Mouse (Mus musculus): Measurements from ENCODE around the gene Hist1h2ag.
A peak's percentile ranks its signal among the peaks of the same experiment; 100 is the strongest.
"Not testable (repeated sequence)": the region's sequence is repeated elsewhere in the genome, so short reads cannot be mapped to it uniquely, and the experiment has no call there.

Hist1h2ag gene

DNA sequence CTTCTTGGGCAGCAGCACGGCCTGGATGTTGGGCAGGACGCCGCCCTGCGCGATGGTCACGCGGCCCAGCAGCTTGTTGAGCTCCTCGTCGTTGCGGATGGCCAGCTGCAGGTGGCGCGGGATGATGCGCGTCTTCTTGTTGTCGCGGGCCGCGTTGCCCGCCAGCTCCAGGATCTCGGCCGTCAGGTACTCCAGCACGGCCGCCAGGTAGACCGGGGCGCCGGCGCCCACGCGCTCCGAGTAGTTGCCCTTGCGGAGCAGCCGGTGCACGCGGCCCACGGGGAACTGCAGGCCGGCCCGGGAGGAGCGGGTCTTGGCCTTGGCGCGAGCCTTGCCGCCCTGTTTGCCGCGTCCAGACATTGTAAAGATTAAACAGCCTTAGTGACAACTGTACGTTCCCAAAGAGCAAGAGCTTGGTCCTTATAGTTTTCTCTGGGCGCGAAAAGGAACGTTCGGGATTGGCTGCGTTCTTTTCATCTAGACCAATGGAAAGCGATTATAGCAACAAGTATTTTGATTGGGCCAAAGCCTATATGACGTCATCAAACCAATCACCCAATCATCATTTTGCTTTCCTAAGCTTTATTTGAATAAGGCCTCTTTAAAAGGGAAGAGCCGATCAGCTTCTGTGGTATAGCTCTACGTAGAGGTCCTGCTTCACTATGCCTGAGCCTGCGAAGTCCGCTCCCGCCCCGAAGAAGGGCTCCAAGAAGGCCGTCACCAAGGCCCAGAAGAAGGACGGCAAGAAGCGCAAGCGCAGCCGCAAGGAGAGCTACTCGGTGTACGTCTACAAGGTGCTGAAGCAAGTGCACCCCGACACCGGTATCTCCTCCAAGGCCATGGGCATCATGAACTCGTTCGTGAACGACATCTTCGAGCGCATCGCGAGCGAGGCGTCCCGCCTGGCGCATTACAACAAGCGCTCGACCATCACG lies at the start of gene Hist1h2ag, which contains the start of gene Hist1h2bj:
Hist1h2ag (minus strand) TSS at position 377 of the 935 bp plus-strand sequence.
Hist1h2bj (plus strand) TSS at position 647 of the 935 bp plus-strand sequence.
- DNase-seq (ENCODE audit: low spot score) = not testable (repeated sequence)

- not testable (repeated sequence) for DNase-seq (ENCODE audit: low spot score)
These were observed 41.4 kb upstream of the Hist1h2ag start, which contains the start of gene Vmn1r188 for GRCm38 (mm10) chr13:22084140-22084539. TSS of gene Vmn1r188 (plus strand) at chr13:22084440.

- DNase-seq (ENCODE audit: low spot score) = no peak
These were observed 20.7 kb upstream of the Hist1h2ag start for GRCm38 (mm10) chr13:22063468-22063867.

- DNase-seq (ENCODE audit: low spot score) = no peak
These were observed 18.7 kb upstream of the Hist1h2ag start for GRCm38 (mm10) chr13:22061422-22061821.

DNA sequence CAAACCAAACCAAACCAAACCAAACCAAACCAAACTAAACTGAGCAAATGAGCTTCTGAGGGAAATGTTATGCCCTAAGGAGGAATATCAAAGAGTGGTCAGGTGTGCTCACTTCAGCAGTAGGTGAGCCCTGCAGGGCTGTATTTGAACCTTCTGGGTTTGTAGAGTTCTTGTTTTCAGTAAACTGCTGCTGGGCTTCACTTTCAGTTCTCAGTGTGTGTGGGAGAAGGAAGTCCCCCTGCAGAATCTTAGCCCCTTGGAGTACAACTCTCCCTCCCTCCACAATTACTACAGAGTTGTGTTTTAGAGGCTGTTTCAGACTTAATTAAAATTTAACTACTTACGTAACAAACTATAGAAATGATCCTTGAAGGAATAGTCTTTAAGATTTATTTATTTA lies 11.0 kb upstream of the Hist1h2ag start:
- DNase-seq (ENCODE audit: low spot score) = no peak

GRCm38 (mm10) chr13:22051523-22051859 lies 8.7 kb upstream of the Hist1h2ag start:
- DNase-seq (ENCODE audit: low spot score) = no peak

- DNase-seq (ENCODE audit: low spot score) = peak; percentile 60
These were observed 8.1 kb upstream of the Hist1h2ag start for GRCm38 (mm10) chr13:22050591-22051522.

DNA sequence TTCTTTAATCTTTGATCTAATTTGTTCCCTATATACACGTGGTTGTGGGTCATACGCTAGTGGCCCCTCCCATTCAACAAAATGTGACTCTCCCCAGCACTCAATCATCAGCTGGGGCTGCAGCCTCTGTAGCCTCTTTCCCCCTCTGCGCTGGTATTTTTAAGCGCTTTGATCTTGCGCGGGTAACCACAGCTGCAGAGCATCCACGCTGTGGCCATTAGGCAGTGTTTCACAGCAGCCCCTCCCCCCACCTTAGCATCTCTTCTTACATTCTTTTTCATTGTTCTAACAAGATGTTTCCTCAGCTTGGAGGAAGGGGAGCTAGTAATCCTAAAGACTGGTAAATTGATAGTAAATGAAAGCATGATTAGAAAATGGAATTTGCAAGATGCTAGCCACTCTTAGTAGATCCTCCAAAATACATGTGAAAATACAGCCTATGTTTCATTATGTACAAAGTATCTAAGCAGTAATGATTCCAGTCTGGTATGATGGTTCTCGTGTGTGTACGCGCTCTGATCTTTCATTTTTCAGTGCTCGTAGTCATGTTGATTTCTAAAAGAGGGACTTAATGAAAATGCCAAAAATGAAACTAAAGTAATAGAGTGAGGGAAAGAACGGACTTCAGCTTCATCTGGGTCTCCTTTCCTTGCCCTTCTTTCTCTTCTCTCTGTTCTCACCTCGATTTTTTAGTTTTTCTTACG lies 7.1 kb upstream of the Hist1h2ag start:
- no peak for DNase-seq (ENCODE audit: low spot score)

- DNase-seq (ENCODE audit: low spot score) = no peak
These were observed 6.3 kb upstream of the Hist1h2ag start for GRCm38 (mm10) chr13:22049041-22049440.

DNA sequence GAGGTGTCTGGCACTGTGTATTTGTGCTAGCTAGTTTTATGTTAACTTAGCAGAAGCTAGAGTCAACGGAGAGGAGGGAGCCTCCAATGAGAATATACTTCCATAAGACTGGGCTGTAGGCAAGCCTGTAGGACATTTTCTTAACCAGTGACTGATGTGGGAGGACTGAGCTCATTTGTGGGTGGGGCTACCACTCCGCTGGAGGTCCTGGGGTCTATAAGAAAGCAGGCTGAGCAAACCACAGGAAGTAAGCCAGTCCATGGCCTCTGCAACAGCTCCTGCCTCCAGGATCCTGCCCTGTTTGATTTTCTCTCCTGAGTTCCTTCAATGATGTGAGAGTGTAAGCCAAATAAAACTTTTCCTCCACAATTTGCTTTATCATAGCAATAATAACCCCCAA lies 2.6 kb upstream of the Hist1h2ag start:
- DNase-seq (ENCODE audit: low spot score) = no peak

DNA sequence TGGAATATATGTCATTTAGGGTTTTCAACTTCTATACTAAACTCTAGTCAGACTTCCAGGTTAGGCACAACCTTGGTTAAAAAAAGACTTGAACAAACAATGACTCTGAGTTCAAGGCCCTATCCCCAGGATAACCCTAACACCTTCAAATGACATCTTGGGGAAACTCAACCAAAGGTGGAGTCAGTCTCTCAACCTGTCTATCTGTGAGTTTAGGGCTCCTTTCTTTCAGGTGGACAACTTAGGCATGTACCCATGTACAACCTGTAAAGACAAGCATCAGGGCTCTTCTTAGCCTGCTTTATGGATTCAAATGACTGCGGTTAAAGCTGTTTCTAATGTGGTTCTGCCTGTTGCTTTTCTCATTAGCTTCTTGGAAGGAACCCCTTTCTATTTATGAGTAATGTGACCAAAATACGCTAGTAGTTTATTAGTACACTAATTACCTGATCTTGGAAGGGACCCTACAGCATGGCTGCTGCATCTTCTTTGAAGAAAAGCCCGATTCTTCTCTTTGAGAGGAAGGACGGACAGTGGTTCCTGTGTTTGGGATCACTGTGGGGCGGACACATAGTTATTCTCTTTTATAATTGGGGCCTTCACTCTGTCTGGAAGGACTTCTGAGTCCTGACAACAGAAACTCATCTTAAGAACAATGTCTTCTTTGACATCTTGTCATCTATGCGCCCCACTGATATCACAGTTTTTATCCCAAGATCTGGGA lies 1.9 kb upstream of the Hist1h2ag start:
- no peak for DNase-seq (ENCODE audit: low spot score)

DNA sequence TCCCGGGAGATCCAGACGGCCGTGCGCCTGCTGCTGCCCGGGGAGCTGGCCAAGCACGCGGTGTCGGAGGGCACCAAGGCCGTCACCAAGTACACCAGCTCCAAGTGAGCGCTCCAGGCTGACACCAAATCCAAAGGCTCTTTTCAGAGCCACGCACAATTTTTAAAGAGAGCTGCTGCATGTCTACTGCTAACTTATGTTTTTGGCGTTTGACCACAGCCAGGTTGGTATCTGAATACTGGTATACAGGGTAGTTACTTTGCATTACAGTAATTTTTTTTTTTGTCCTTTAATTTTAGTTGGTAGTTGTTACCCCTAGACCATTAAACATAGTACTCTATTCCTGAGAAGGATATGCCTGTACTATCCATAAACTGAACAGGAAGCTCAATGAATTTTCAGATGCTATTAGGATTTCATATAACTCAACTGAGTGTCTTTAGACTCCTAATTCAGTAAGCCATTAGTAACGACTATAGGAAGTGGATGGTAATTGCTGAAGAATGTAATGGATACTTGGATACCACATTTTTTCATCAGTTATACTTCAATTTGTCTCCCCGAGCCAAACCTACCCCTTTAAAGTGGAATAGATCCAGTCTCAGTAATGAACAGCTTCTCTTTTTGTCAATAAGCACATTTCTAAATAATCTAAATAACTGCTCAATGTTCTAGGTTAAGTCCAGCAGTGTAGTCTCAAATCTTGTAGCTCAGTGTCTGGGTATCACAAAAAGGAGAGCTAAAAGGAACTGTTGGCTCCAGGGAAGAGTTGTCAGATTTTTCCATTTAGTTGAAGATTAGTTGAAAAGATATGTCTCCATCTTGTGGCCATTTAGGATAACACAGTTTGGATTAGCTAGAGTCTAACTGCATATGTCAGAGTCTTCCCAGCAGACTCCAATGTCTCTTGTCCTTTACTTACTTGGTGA lies 1.0 kb upstream of the Hist1h2ag start:
- DNase-seq (ENCODE audit: low spot score) = no peak

GRCm38 (mm10) chr13:22041651-22042567 lies 835 bp downstream of the Hist1h2ag start:
- DNase-seq (ENCODE audit: low spot score) = no peak

- DNase-seq (ENCODE audit: low spot score) = peak; percentile 73
These were observed 1.6 kb downstream of the Hist1h2ag start, which contains the start of gene Hist1h4i for GRCm38 (mm10) chr13:22041142-22041536. TSS of gene Hist1h4i (minus strand) at chr13:22041362.

DNA sequence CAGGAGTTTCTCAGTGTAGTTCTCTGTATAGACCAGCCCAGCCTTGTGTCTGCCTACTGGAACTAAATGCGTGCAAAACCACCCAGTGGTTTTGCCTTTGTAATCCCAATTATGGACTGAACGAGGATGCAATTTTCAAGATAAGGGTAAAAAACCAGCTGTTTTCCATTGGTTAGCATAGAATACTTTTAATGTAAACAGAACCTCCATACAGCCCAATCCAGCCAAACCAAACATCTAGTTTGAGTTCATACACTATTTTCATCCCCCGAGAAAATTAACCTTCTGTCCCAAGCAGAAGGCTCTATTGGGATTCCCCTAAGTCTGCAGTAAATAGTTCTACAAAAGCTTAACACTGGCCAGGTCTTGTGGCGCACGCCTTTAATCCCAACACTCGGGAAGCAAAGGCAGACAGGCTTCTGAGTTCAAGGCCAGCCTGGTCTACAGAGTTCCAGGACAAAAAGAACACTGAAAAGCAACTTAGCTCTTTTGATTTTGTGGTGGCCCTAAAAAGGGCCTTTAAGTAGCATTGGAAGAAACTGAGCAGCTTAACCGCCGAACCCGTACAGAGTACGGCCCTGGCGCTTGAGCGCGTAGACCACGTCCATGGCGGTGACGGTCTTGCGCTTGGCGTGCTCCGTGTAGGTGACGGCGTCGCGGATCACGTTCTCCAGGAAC lies 2.1 kb downstream of the Hist1h2ag start:
- DNase-seq (ENCODE audit: low spot score) = no peak

DNA sequence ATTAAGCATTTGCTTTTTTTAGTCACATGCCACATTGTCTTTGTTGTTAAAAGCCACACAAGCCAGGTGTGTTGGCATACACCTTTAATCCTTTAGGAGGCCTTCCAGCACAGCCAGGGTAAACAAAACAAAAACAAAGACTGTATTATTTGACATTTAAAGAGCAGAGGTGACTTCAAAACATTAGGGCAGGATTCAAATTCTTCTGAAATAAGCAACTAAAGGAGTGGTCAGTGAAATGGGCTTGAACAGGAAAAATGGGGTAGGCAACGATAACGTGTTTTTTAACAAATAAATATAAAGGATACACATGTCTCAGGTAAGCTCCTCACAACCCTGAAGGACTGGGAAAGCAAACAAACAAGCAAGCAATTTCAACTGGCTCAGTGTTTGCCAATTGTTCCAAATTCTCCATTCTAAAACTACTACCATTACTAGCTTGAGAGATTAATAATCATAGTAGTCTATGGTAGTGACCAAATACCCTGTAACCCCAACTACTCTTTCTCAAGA lies 2.7 kb downstream of the Hist1h2ag start:
- no peak for DNase-seq (ENCODE audit: low spot score)

DNA sequence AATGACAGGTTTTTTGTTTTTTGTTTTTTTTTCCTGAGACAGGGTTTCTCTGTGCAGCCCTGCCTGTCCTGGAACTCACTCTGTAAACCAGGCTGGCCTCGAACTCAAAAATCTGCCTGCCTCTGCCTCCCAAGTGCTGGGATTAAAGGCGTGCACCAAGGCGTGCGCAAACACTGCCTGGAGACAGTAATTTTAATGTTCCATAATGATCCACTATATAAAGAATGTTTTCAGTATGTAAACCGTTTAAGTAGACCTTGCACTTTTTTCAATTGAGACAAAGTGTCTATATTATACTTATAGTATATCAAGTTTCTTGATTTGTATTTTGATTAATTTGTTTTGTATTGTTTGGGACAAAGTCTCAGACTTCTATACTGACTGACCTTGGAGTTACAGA lies 3.4 kb downstream of the Hist1h2ag start:
- no peak for DNase-seq (ENCODE audit: low spot score)

DNA sequence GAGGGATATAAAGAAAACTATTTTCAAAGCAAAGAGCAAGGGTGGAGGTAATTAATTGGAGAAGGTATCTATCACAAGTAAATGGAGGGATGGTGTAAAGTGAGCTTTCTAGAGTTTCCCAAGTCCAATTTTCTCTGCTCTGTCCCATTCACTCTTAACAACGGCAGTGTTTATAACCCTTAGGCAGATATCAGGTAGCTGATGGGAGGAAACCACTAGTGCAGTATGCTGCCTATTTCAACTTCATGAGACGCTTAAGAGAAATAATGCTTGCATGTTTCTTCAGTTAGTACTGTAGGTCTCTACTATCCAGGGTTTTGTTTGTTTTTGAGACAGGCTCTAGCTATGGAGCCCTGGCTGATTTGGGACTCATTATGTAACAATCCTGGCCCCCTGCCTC lies 5.3 kb downstream of the Hist1h2ag start:
- DNase-seq (ENCODE audit: low spot score) = no peak

Measured in urinary bladder, postnatal 10 days (tissue).